Mouse (Mus musculus) heart, embryonic 11.5 days (tissue): ENCODE measurements around the gene Lpar6. TPM values are rescaled to one million over a fixed set of nuclear protein-coding genes. Genes with fewer than 3 reads are reported as not detected.
A peak's percentile ranks its signal among the peaks of the same experiment; 100 is the strongest.

ENCODE experiments used
- ATAC-seq: fragments of 200-750 bp; cut with Nextera tagmentation; replicated peaks from 2 replicates; pipeline ENCODE4 v1.8.0; 2017; ENCODE audit warnings: moderate library complexity; ENCODE audit not compliant: insufficient number of reproducible peaks, low FRiP score, low TSS enrichment
- H3K27ac ChIP-seq: fragments of 300-500 bp; sonication (generic); 2 replicates; pipeline ENCODE4 v1.5.1; 2014; ENCODE audit warnings: mild to moderate bottlenecking, low read depth, low read length
- H3K27me3 ChIP-seq: fragments of 300-500 bp; sonication (generic); 2 replicates; pipeline ENCODE4 v1.6.1; 2014; ENCODE audit warnings: mild to moderate bottlenecking, low read length, mixed read lengths; ENCODE audit not compliant: control insufficient read depth, insufficient read depth
- H3K36me3 ChIP-seq: fragments of 300-500 bp; sonication (generic); 2 replicates; pipeline ENCODE4 v1.6.1; 2014; ENCODE audit warnings: mild to moderate bottlenecking, low read length, moderate library complexity, mixed read lengths; ENCODE audit not compliant: control insufficient read depth, insufficient read depth
- H3K4me1 ChIP-seq: fragments of 300-500 bp; sonication (generic); 2 replicates; pipeline ENCODE4 v1.6.1; 2014; ENCODE audit warnings: low read length; ENCODE audit not compliant: control insufficient read depth, insufficient read depth
- H3K4me2 ChIP-seq: fragments of 300-500 bp; sonication (generic); 2 replicates; pipeline ENCODE4 v1.6.1; 2014; ENCODE audit warnings: mild to moderate bottlenecking, moderate library complexity
- H3K4me3 ChIP-seq: fragments of 300-500 bp; sonication (generic); 2 replicates; pipeline ENCODE4 v1.5.1; 2014; ENCODE audit warnings: low read depth, low read length
- H3K9ac ChIP-seq: fragments of 300-500 bp; sonication (generic); 2 replicates; pipeline ENCODE4 v1.6.1; 2014; ENCODE audit warnings: mild to moderate bottlenecking, low read depth, low read length, moderate library complexity
- H3K9me3 ChIP-seq: fragments of 300-500 bp; sonication (generic); replicated peaks from 2 replicates; pipeline ENCODE4 v1.6.1; 2016; ENCODE audit warnings: low read length; ENCODE audit not compliant: control insufficient read depth
- WGBS: fragments of 180-500 bp; shearing (Covaris S2); extraction: QIAGEN DNeasy Blood & Tissue Kit; methylation state at CpG from one replicate; pipeline ENCODE4 v1.1.7; 2014; ENCODE audit not compliant: insufficient replicate concordance; 5-methylcytosine and 5-hydroxymethylcytosine counted together
- polyA plus RNA-seq: library from polyadenylated mRNA; unstranded; fragments of >200 nt; fragmentation: Nextera tagmentation; extraction: Ambion mirVana; gene quantifications from 2 replicates; pipeline ENCODE4 v1.2.1, GENCODE M21; 2014

Gene Lpar6
- polyA plus RNA-seq, 1 experiment from 2014 or later = 10.5 TPM

GRCm38 (mm10) chr14:73226346-73226745 lies 11.3 kb upstream of the Lpar6 start:
- H3K36me3 ChIP-seq = no peaks in the 10 kb centered on the region
- no peak overlapping the region for H3K4me3 ChIP-seq
- no peak overlapping the region for H3K27ac ChIP-seq
- peaks cover 6% of the 10 kb centered on the region; the same call in 1 of the 2 replicates for H3K4me1 ChIP-seq
- H3K27me3 ChIP-seq = no peaks in the 10 kb centered on the region
- no peak for ATAC-seq
- no peaks in the 10 kb centered on the region for H3K9me3 ChIP-seq
- H3K9ac ChIP-seq = no peak overlapping the region
- WGBS = 64% methylated on average over 3 of the region's 3 CpGs
- H3K4me2 ChIP-seq = no peak overlapping the region

GRCm38 (mm10) chr14:73226849-73227248 lies 10.8 kb upstream of the Lpar6 start:
- H3K27me3 ChIP-seq = no peaks in the 10 kb centered on the region
- no peak overlapping the region for H3K4me2 ChIP-seq
- no peak overlapping the region for H3K4me3 ChIP-seq
- H3K9ac ChIP-seq = no peak overlapping the region
- 4% methylated on average over 1 of the region's 1 CpGs for WGBS
- no peak overlapping the region for H3K27ac ChIP-seq
- ATAC-seq = no peak
- H3K9me3 ChIP-seq = no peaks in the 10 kb centered on the region
- H3K36me3 ChIP-seq = no peaks in the 10 kb centered on the region
- peaks cover 6% of the 10 kb centered on the region; the same call in 1 of the 2 replicates for H3K4me1 ChIP-seq

- Histone ChIP-seq H3K9ac (no peak overlapping the region), H3K4me1 (peaks cover 18% of the 10 kb centered on the region), H3K27ac (no peak overlapping the region), H3K4me3 (no peak overlapping the region), H3K4me2 (no peak overlapping the region), H3K36me3 (no peaks in the 10 kb centered on the region), H3K27me3 (no peaks in the 10 kb centered on the region), H3K9me3 (no peaks in the 10 kb centered on the region)
- no peak for ATAC-seq
- WGBS = 40% methylated on average over 5 of the region's 5 CpGs
Measured at GRCm38 (mm10) chr14:73231286-73231982, 6.3 kb upstream of the Lpar6 start.

GRCm38 (mm10) chr14:73234468-73235031 lies 3.1 kb upstream of the Lpar6 start:
- peak overlapping the region; percentile 46; the same call in 1 of the 2 replicates for H3K9ac ChIP-seq
- no peaks in the 10 kb centered on the region for H3K9me3 ChIP-seq
- 0 out of 2 replicates have a peak, but pooled peaks have one; percentile 22 for ATAC-seq

GRCm38 (mm10) chr14:73238498-73239250 lies 979 bp downstream of the Lpar6 start:
- no peaks in the 10 kb centered on the region for H3K9me3 ChIP-seq
- H3K4me3 ChIP-seq = peak overlapping the region; percentile 60
- H3K27ac ChIP-seq = peak overlapping the region; percentile 92
- H3K36me3 ChIP-seq = no peaks in the 10 kb centered on the region
- under 1% methylated on average over 20 of the region's 20 CpGs for WGBS
- ATAC-seq = peak; percentile 74; the same call in 1 of the 2 replicates
- H3K9ac ChIP-seq = peak overlapping the region; percentile 82
- peak overlapping the region; percentile 64 for H3K4me2 ChIP-seq
- peaks cover 12% of the 10 kb centered on the region for H3K4me1 ChIP-seq
- H3K27me3 ChIP-seq = no peaks in the 10 kb centered on the region

More at GRCm38 (mm10) chr14:73234468-73235031, 3.1 kb upstream of the Lpar6 start:
- 14% methylated on average over 2 of the region's 2 CpGs for WGBS
- Histone ChIP-seq H3K27me3 (no peaks in the 10 kb centered on the region), H3K36me3 (no peaks in the 10 kb centered on the region), H3K27ac (peak overlapping the region; percentile 78), H3K4me3 (no peak overlapping the region), H3K4me1 (peaks cover 12% of the 10 kb centered on the region), H3K4me2 (peak overlapping the region; percentile 6; the same call in 1 of the 2 replicates)

GRCm38 (mm10) chr14:73239291-73239690 lies 1.6 kb downstream of the Lpar6 start:
- Histone ChIP-seq H3K27ac (peak overlapping the region; percentile 92), H3K9me3 (no peaks in the 10 kb centered on the region), H3K9ac (peak overlapping the region; percentile 82), H3K36me3 (no peaks in the 10 kb centered on the region), H3K27me3 (no peaks in the 10 kb centered on the region), H3K4me1 (peaks cover 9% of the 10 kb centered on the region), H3K4me3 (peak overlapping the region; percentile 60), H3K4me2 (peak overlapping the region; percentile 64)
- under 1% methylated on average over 6 of the region's 6 CpGs for WGBS
- ATAC-seq = no peak

GRCm38 (mm10) chr14:73239857-73240256 lies 2.2 kb downstream of the Lpar6 start:
- WGBS = 53% methylated on average over 3 of the region's 3 CpGs
- Histone ChIP-seq H3K27ac (no peak overlapping the region), H3K4me1 (peaks cover 4% of the 10 kb centered on the region), H3K4me2 (no peak overlapping the region), H3K9me3 (no peaks in the 10 kb centered on the region), H3K27me3 (no peaks in the 10 kb centered on the region), H3K36me3 (no peaks in the 10 kb centered on the region), H3K4me3 (peak overlapping the region; percentile 60), H3K9ac (no peak overlapping the region)
- ATAC-seq = no peak

- Histone ChIP-seq H3K4me1 (no peaks in the 10 kb centered on the region), H3K27me3 (no peaks in the 10 kb centered on the region), H3K9ac (no peak overlapping the region), H3K36me3 (no peaks in the 10 kb centered on the region), H3K4me2 (no peak overlapping the region), H3K9me3 (no peaks in the 10 kb centered on the region), H3K4me3 (no peak overlapping the region), H3K27ac (no peak overlapping the region)
- WGBS = 87% methylated on average over 2 of the region's 2 CpGs
- no peak for ATAC-seq
Measured at GRCm38 (mm10) chr14:73244061-73244597, 6.4 kb downstream of the Lpar6 start.
